Mouse (Mus musculus): ENCODE data around the gene Cd160. TPM values are rescaled to one million over a fixed set of nuclear protein-coding genes. Genes with fewer than 3 reads are reported as not detected.
A peak's percentile ranks its signal among the peaks of the same experiment; 100 is the strongest.

The Cd160 gene
- total RNA-seq, 2 experiments from 2014 or later, result 1.5 to 2.6 TPM

DNA sequence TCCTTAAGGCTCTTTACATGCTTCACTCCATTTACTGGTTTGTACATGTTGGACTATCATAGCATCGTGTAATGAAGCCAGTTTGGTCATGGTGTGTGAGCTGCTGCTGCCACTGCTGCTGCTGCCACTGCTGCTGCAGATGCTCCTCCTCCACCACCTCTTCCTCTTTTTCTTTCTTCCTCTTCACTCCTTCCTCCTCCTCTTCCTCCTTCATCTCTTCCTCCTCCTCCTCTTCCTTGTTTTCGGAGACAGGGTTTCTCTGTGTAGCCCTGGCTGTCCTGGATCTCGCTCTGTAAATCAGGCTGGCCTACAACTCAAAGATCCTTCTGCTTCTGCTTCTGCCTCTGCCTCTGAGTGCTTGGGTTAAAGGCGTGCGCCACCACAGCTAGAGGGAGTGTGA is 59.2 kb downstream of the Cd160 start:
- peak; percentile 84 for ATAC-seq (ENCODE audit: poor library complexity, severe bottlenecking)

GRCm38 (mm10) chr3:96764528-96764927 is 64.6 kb downstream of the Cd160 start:
- ATAC-seq (ENCODE audit: poor library complexity, severe bottlenecking), result no peak

DNA sequence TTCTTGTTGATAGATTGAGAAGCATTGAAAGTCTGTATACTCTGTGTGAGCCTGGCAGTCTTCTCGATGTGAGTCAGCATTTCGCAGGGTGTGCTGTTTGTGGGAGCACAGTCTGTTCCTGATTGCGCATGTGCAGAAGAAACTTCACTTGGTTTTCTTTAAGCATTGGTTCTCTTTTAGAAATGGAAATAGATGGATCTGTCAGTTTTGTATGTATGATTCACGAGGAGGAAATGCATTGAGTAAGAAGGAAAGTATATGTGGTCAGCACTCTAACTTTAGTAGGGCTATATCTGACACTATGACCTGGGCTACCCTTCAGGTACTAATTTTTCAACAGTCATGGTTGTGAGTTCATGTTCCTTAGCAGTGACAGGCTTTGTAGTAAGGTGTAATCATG is 69.5 kb downstream of the Cd160 start:
- peak; percentile 81 for ATAC-seq (ENCODE audit: poor library complexity, severe bottlenecking)

DNA sequence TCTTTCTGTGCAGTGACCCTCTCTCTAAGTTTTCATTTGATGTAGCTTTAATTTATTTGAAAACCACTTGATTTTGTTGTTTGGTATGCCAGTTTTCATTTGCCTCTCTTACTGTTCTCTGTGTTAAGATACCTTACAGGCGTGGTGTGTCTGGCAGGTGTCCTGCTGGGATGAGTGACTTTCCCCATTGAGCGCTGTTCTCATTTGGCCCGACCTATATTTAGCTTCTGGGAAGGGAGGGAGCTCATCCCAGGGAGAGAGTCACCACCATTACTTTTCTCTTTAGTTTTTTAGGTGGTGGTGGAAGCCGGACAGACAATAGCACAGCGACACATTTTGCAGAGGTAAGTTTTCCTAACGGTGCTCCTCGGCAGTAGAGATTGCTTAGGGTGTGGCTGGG is 71.5 kb downstream of the Cd160 start:
- no peak for ATAC-seq (ENCODE audit: poor library complexity, severe bottlenecking)

GRCm38 (mm10) chr3:96755935-96756334 is 73.2 kb downstream of the Cd160 start:
- no peak for ATAC-seq (ENCODE audit: poor library complexity, severe bottlenecking)

Other genes starting within 250 kb of the Cd160 start
- 22.8 and 26.3 TPM in 2 replicates for gene Polr3gl, start 235.2 kb downstream of the Cd160 start, total RNA-seq (2015)
- 45.6 and 46.4 TPM in 2 replicates for gene Polr3gl, start 235.2 kb downstream of the Cd160 start, total RNA-seq (2017)
- gene Ankrd34a, start 232.7 kb downstream of the Cd160 start, total RNA-seq (2015), result not detected in 2 replicates
- gene Ankrd34a, start 232.7 kb downstream of the Cd160 start, total RNA-seq (2017), result not detected in 2 replicates
- gene Lix1l, start 228.2 kb downstream of the Cd160 start, total RNA-seq (2015), result 0.59 and 1.7 TPM in 2 replicates
- 1.7 TPM in 2 replicates for gene Lix1l, start 228.2 kb downstream of the Cd160 start, total RNA-seq (2017)
- 89.0 and 99.4 TPM in 2 replicates for gene Rbm8a, start 199.4 kb downstream of the Cd160 start, total RNA-seq (2015)
- 42.3 and 43.4 TPM in 2 replicates for gene Rbm8a, start 199.4 kb downstream of the Cd160 start, total RNA-seq (2017)
- gene Pex11b, start 194.0 kb downstream of the Cd160 start, total RNA-seq (2015), result 18.3 and 30.9 TPM in 2 replicates
- 12.3 and 14.9 TPM in 2 replicates for gene Pex11b, start 194.0 kb downstream of the Cd160 start, total RNA-seq (2017)
- gene Gm42957, start 193.9 kb downstream of the Cd160 start, total RNA-seq (2015), result 0.04 TPM in 1 of 2 replicates, not detected in the other
- gene Gm42957, start 193.9 kb downstream of the Cd160 start, total RNA-seq (2017), result 0.04 and 0.53 TPM in 2 replicates
- gene Itga10, start 183.8 kb downstream of the Cd160 start, total RNA-seq (2015), result 0.02 and 0.29 TPM in 2 replicates
- 0.15 TPM in 1 of 2 replicates, not detected in the other for gene Itga10, start 183.8 kb downstream of the Cd160 start, total RNA-seq (2017)
- not detected in 2 replicates for gene Ankrd35, start 159.2 kb downstream of the Cd160 start, total RNA-seq (2015)
- gene Ankrd35, start 159.2 kb downstream of the Cd160 start, total RNA-seq (2017), result not detected in 2 replicates
- gene Pias3, start 133.0 kb downstream of the Cd160 start, total RNA-seq (2015), result 18.6 and 26.6 TPM in 2 replicates
- 10.3 and 13.4 TPM in 2 replicates for gene Pias3, start 133.0 kb downstream of the Cd160 start, total RNA-seq (2017)
- gene Nudt17, start 120.8 kb downstream of the Cd160 start, total RNA-seq (2015), result 1.7 and 1.9 TPM in 2 replicates
- gene Nudt17, start 120.8 kb downstream of the Cd160 start, total RNA-seq (2017), result 0.73 TPM in 1 of 2 replicates, not detected in the other
- gene Polr3c, start 101.7 kb downstream of the Cd160 start, total RNA-seq (2015), result 39.3 and 44.2 TPM in 2 replicates
- gene Polr3c, start 101.7 kb downstream of the Cd160 start, total RNA-seq (2017), result 18.7 and 28.7 TPM in 2 replicates
- 136 and 137 TPM in 2 replicates for gene Rnf115, start 101.7 kb downstream of the Cd160 start, total RNA-seq (2015)
- gene Rnf115, start 101.7 kb downstream of the Cd160 start, total RNA-seq (2017), result 135 and 150 TPM in 2 replicates
- gene Pdzk1, start 67 bp downstream of the Cd160 start, total RNA-seq (2015), result 0.07 and 0.25 TPM in 2 replicates
- not detected in 2 replicates for gene Pdzk1, start 67 bp downstream of the Cd160 start, total RNA-seq (2017)
- not detected in 2 replicates for gene Gja5, start 75.3 kb upstream of the Cd160 start, total RNA-seq (2015)
- 0.08 TPM in 1 of 2 replicates, not detected in the other for gene Gja5, start 75.3 kb upstream of the Cd160 start, total RNA-seq (2017)
- 6.8 and 8.3 TPM in 2 replicates for gene Gpr89, start 76.0 kb upstream of the Cd160 start, total RNA-seq (2015)
- gene Gpr89, start 76.0 kb upstream of the Cd160 start, total RNA-seq (2017), result 8.4 and 21.0 TPM in 2 replicates
- gene Gja8, start 96.7 kb upstream of the Cd160 start, total RNA-seq (2015), result not detected in 2 replicates
- not detected in 2 replicates for gene Gja8, start 96.7 kb upstream of the Cd160 start, total RNA-seq (2017)

All from megakaryocyte, adult 5-6 weeks (primary cell).